Mouse (Mus musculus) neural tube, embryonic 13.5 days (tissue): ENCODE results near the gene Cadps. TPM values are rescaled to one million over a fixed set of nuclear protein-coding genes. Genes with fewer than 3 reads are reported as not detected.

Source experiments
- ATAC-seq: fragments of 200-750 bp; cut with Nextera tagmentation; 2 replicates; pipeline ENCODE4 v1.8.0; 2017; ENCODE audit warnings: low read depth, mild to moderate bottlenecking, moderate TSS enrichment, moderate library complexity
- H3K27ac ChIP-seq: fragments of 300-500 bp; sonication (generic); replicated peaks from 2 replicates; pipeline ENCODE4 v1.5.1; 2015; ENCODE audit warnings: moderate library complexity, mild to moderate bottlenecking, inconsistent platforms
- H3K27me3 ChIP-seq: fragments of 300-500 bp; sonication (generic); 2 replicates; pipeline ENCODE4 v1.6.1; 2015; ENCODE audit warnings: mild to moderate bottlenecking, inconsistent platforms
- H3K36me3 ChIP-seq: fragments of 300-500 bp; sonication (generic); 2 replicates; pipeline ENCODE4 v1.6.1; 2015; ENCODE audit warnings: mild to moderate bottlenecking, inconsistent platforms
- H3K4me1 ChIP-seq: fragments of 300-500 bp; sonication (generic); replicated peaks from 2 replicates; pipeline ENCODE4 v1.6.1; 2015; ENCODE audit warnings: inconsistent platforms
- H3K4me2 ChIP-seq: fragments of 300-500 bp; sonication (generic); 2 replicates; pipeline ENCODE4 v1.6.1; 2015; ENCODE audit warnings: inconsistent platforms, mild to moderate bottlenecking, moderate library complexity
- H3K4me3 ChIP-seq: fragments of 300-500 bp; sonication (generic); 2 replicates; pipeline ENCODE4 v1.5.1; 2015; ENCODE audit warnings: mild to moderate bottlenecking, inconsistent platforms
- H3K9ac ChIP-seq: fragments of 300-500 bp; sonication (generic); 2 replicates; pipeline ENCODE4 v1.6.1; 2015; ENCODE audit warnings: moderate library complexity, mild to moderate bottlenecking, inconsistent platforms
- H3K9me3 ChIP-seq: fragments of 300-500 bp; sonication (generic); 2 replicates; pipeline ENCODE4 v1.6.1; 2016; ENCODE audit warnings: inconsistent platforms
- WGBS: fragments of 180-500 bp; shearing (Covaris S2); methylation state at CpG from one replicate; pipeline ENCODE4 v1.1.7; 2015; 5-methylcytosine and 5-hydroxymethylcytosine counted together
- polyA plus RNA-seq: library from polyadenylated mRNA; unstranded; fragments of >200 nt; fragmentation: Nextera tagmentation; extraction: Ambion mirVana; gene quantifications from 2 replicates; pipeline ENCODE4 v1.2.1, GENCODE M21; 2015

The Cadps gene
- polyA plus RNA-seq, 1 experiment from 2014 or later, result 34.2 TPM

DNA sequence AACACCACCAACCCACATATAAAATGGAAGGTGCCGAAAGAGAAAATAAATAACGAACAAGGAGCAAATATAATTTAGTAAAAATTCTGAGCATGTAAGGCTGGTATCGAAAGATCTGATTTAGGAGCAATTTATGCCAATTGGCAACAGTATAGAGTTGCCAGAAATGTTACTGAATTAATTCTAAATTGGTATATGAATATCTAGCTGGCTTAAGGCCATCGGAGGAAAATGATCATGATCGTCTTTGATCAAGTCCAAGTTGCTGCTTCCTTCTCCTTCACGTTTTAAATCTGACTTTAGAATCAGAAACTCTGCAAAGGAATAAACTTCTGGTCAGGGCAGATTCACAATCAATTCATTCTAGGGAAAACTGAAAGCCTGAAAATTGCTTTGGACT is 374.0 kb downstream of the Cadps start:
- no peak overlapping the region for H3K27ac ChIP-seq
- H3K27me3 ChIP-seq, result no peaks in the 10 kb centered on the region
- H3K4me2 ChIP-seq, result no peak overlapping the region
- peaks cover 32% of the 10 kb centered on the region for H3K36me3 ChIP-seq
- H3K4me3 ChIP-seq, result no peak overlapping the region
- H3K9me3 ChIP-seq, result no peaks in the 10 kb centered on the region
- no peak overlapping the region for H3K9ac ChIP-seq
- WGBS, result 91% methylated on average over 6 of the region's 6 CpGs
- ATAC-seq, result no peak
- no peaks in the 10 kb centered on the region for H3K4me1 ChIP-seq

DNA sequence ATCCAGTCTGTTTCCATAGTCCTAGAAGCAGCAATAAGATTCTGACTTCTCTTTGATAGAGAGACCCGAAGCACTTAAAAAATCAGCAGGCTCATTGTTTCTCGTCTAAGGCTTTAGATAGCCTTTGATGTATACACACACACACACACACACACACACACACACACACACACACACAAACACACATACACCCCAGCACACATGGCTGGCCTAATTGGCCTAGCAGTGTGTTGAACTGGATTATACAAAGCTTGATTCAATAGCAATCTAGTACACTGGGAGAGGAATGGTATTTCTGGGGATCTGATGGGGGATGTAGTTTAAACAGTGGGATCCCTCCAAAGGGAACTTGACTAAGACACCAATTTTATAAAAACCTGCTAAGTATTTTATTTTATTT is 381.9 kb downstream of the Cadps start:
- Histone ChIP-seq H3K4me3 (no peak overlapping the region), H3K36me3 (peaks cover 16% of the 10 kb centered on the region), H3K4me1 (no peaks in the 10 kb centered on the region), H3K9me3 (no peaks in the 10 kb centered on the region), H3K27me3 (no peaks in the 10 kb centered on the region), H3K4me2 (no peak overlapping the region), H3K27ac (no peak overlapping the region), H3K9ac (no peak overlapping the region)
- 23% methylated on average over 2 of the region's 2 CpGs for WGBS
- ATAC-seq, result no peak

- no peaks in the 10 kb centered on the region for H3K27me3 ChIP-seq
- 73% methylated on average over 4 of the region's 4 CpGs for WGBS
- H3K4me2 ChIP-seq, result no peak overlapping the region
- no peak for ATAC-seq
- H3K9me3 ChIP-seq, result no peaks in the 10 kb centered on the region
- H3K27ac ChIP-seq, result no peak overlapping the region
- peaks cover 33% of the 10 kb centered on the region for H3K36me3 ChIP-seq
- no peak overlapping the region for H3K4me3 ChIP-seq
- H3K9ac ChIP-seq, result no peak overlapping the region
- no peaks in the 10 kb centered on the region for H3K4me1 ChIP-seq
Measured at GRCm38 (mm10) chr14:12437976-12438375, 384.9 kb downstream of the Cadps start.

DNA sequence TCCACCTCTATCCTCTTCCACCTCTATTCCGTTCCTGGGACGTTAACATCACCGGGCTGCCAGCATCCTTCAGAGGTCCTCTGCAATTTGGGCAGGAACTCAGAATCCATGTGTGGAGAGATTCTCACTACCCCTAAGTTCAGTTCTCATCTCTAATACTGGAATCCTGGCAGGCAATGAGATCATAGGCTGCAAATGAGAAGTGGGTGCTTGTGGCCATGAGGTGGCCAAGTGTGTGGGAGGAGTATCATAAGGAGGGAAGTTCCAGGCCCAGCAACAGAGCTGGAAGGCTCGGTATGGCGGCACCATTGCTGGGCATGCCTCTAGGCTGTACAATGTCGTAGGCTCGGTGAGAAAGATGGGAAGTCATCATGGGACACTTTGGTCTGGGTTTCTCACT is 385.5 kb downstream of the Cadps start:
- no peak for ATAC-seq
- Histone ChIP-seq H3K4me3 (no peak overlapping the region), H3K9me3 (no peaks in the 10 kb centered on the region), H3K27me3 (no peaks in the 10 kb centered on the region), H3K4me1 (no peaks in the 10 kb centered on the region), H3K27ac (no peak overlapping the region), H3K36me3 (peaks cover 33% of the 10 kb centered on the region), H3K9ac (no peak overlapping the region), H3K4me2 (no peak overlapping the region)
- 86% methylated on average over 7 of the region's 7 CpGs for WGBS

- no peak for ATAC-seq
- no peaks in the 10 kb centered on the region for H3K9me3 ChIP-seq
- no peaks in the 10 kb centered on the region for H3K27me3 ChIP-seq
- H3K9ac ChIP-seq, result no peak overlapping the region
- no peak overlapping the region for H3K4me2 ChIP-seq
- no peak overlapping the region for H3K4me3 ChIP-seq
- no peak overlapping the region for H3K27ac ChIP-seq
- peaks cover 33% of the 10 kb centered on the region for H3K36me3 ChIP-seq
- H3K4me1 ChIP-seq, result no peaks in the 10 kb centered on the region
- 86% methylated on average over 14 of the region's 14 CpGs for WGBS
Measured at GRCm38 (mm10) chr14:12436903-12437368, 385.9 kb downstream of the Cadps start.

DNA sequence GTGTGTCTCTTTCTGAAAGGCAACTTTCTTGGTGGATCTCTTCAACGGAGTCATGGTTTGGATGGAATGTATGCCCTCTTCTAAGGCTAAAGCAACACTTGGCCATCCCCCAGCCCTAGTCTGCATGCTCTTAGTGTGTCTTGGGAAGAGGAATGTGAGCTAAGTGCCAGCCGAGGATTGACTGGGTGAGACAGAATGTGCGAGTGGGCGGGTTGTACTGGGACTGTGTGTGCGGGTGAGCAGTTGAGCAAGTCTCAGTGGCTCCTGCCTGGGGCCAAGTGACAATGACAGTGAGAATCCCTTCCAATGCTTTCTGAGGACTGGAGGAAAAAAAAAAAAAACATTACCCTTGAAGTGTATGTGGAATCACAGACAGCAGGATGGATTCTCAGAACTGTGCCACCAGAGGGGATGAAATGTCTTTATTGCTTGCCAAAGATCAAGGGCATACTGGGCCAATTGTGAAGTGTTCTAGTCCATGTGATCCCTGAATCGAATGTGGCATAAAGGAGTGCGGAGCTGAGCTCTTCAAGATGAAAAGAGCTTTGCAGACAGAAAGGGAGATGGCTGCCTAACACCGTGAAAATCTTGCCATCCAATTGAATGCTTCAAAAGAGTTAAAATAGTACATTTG is 394.7 kb downstream of the Cadps start:
- Histone ChIP-seq H3K9me3 (no peaks in the 10 kb centered on the region), H3K27me3 (no peaks in the 10 kb centered on the region)
- WGBS, result 80% methylated on average over 8 of the region's 8 CpGs

DNA sequence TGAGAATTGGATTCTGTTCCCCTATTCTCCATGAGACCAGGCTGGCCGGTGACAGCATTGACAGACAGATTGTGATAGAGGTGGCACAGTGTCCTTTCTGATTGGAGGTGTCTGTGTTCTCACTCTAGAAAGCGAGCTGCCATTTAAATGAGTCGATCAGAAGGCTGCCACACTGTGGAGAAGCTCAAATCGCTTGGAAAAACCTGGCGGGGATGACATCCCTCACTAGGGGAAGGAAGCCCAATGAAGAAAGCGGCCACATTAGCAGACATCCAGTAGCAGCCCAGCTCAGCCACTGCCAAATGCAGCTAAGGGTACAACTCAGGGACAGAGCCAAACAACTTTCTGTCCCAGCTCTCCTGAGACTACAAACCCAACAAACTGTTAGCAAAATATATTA is 397.6 kb downstream of the Cadps start:
- no peak overlapping the region for H3K9ac ChIP-seq
- peaks cover 27% of the 10 kb centered on the region for H3K36me3 ChIP-seq
- 74% methylated on average over 6 of the region's 6 CpGs for WGBS
- H3K4me2 ChIP-seq, result no peak overlapping the region
- no peak for ATAC-seq
- H3K27ac ChIP-seq, result no peak overlapping the region
- H3K4me3 ChIP-seq, result no peak overlapping the region
- H3K27me3 ChIP-seq, result no peaks in the 10 kb centered on the region
- H3K9me3 ChIP-seq, result no peaks in the 10 kb centered on the region
- H3K4me1 ChIP-seq, result no peaks in the 10 kb centered on the region

More for the DNA sequence above, 394.7 kb downstream of the Cadps start:
- ATAC-seq, result no peak
- H3K36me3 ChIP-seq, result peaks cover 31% of the 10 kb centered on the region
- no peak overlapping the region for H3K4me2 ChIP-seq
- H3K27ac ChIP-seq, result no peak overlapping the region
- no peak overlapping the region for H3K4me3 ChIP-seq
- no peak overlapping the region for H3K9ac ChIP-seq
- no peaks in the 10 kb centered on the region for H3K4me1 ChIP-seq

DNA sequence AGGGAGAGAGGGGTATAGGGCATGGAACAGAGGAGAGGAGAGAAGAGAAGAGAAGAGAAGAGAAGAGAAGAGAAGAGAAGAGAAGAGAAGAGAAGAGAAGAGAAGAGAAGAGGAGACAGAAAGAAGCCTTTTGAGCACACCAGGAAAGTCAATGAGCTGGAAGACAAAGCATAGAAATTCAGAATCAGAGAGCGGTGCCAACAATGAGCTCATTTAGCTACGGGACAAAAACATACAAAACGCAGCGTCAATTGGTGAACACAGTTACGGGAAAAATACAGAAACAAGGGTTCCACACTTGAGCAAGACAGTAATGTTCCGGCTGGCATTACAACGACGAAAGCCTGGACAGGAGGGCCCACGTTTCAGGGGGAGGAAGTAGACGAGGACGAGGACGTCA is 412.6 kb downstream of the Cadps start:
- Histone ChIP-seq H3K4me2 (no peak overlapping the region), H3K4me3 (no peak overlapping the region), H3K4me1 (no peaks in the 10 kb centered on the region), H3K36me3 (peaks cover 18% of the 10 kb centered on the region), H3K27ac (no peak overlapping the region), H3K27me3 (peaks cover 26% of the 10 kb centered on the region), H3K9ac (no peak overlapping the region), H3K9me3 (no peaks in the 10 kb centered on the region)
- no peak for ATAC-seq
- WGBS, result 59% methylated on average over 12 of the region's 12 CpGs

GRCm38 (mm10) chr14:12409811-12410210 is 413.1 kb downstream of the Cadps start:
- Histone ChIP-seq H3K4me1 (no peaks in the 10 kb centered on the region), H3K36me3 (peaks cover 18% of the 10 kb centered on the region), H3K27me3 (peaks cover 31% of the 10 kb centered on the region), H3K4me3 (no peak overlapping the region), H3K9ac (no peak overlapping the region), H3K4me2 (no peak overlapping the region), H3K9me3 (no peaks in the 10 kb centered on the region), H3K27ac (no peak overlapping the region)
- ATAC-seq, result no peak
- 78% methylated on average over 3 of the region's 3 CpGs for WGBS

DNA sequence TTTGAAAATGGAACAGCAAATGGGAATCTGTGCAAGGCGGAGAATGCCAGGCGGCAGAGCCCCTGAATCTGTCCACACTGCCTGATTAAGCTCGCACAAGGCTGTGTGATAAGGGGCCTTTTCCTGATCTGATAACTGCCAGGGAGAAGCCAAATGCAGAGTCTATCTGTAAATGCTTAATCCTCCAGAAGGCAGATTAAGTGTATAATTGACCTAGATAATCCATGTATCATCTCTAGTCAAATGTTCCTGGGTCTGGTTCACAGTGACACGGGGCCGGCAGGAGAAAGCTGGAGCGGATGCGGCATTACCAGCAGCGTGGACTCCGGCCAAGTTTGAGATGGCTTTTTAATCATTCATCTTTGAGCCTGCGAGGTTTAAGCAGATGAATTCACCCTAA is 416.3 kb downstream of the Cadps start:
- Histone ChIP-seq H3K9ac (no peak overlapping the region), H3K4me3 (no peak overlapping the region), H3K27ac (no peak overlapping the region), H3K36me3 (peaks cover 18% of the 10 kb centered on the region), H3K4me1 (no peaks in the 10 kb centered on the region), H3K9me3 (no peaks in the 10 kb centered on the region), H3K4me2 (no peak overlapping the region), H3K27me3 (peaks cover 51% of the 10 kb centered on the region)
- no peak for ATAC-seq
- WGBS, result 80% methylated on average over 10 of the region's 10 CpGs

DNA sequence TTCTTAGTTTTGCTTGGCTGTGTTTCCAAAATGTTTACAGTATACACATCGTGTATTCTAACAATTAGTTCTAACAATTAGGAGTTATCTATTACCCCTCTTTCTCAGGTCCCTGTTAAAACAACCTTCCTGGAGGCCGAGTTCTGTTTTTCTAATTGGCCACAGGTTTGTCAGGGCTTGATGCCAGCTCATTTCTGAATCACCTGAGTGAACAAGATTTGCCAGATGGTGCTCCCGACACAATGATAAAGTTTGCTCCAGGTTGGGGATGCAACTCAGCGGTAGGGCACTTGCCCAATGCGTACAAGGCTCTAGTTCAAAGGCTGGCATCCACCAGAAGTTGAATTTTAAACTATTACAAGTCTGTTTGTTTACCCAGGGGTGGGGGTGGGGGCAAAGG is 417.7 kb downstream of the Cadps start:
- ATAC-seq, result no peak
- no peak overlapping the region for H3K4me3 ChIP-seq
- peaks cover 53% of the 10 kb centered on the region for H3K27me3 ChIP-seq
- 81% methylated on average over 5 of the region's 5 CpGs for WGBS
- no peak overlapping the region for H3K27ac ChIP-seq
- H3K36me3 ChIP-seq, result peaks cover 9% of the 10 kb centered on the region; the same call in 1 of the 2 replicates
- no peak overlapping the region for H3K4me2 ChIP-seq
- no peaks in the 10 kb centered on the region for H3K9me3 ChIP-seq
- no peaks in the 10 kb centered on the region for H3K4me1 ChIP-seq
- H3K9ac ChIP-seq, result no peak overlapping the region

DNA sequence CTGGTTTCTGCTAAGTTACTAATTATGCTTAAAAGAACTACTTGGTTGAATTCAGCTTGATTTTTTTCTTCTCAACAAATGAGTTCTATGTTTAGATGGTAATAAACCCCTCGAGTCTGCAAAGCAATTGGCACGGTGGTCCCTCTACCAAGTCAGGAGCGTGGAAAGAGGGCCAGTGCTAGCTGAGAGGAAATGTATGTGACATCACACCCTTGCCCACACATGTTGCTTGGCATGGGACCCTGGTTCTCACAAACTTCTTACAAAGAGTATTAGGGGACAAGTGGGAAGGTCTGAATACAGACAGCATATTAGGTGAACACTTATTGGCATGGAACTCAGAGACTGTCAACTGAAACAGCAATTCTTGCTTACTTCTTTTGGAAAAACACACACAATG is 418.2 kb downstream of the Cadps start:
- 83% methylated on average over 3 of the region's 3 CpGs for WGBS
- Histone ChIP-seq H3K36me3 (peaks cover 7% of the 10 kb centered on the region; the same call in 1 of the 2 replicates), H3K4me1 (no peaks in the 10 kb centered on the region), H3K9me3 (no peaks in the 10 kb centered on the region), H3K27ac (no peak overlapping the region), H3K27me3 (peaks cover 58% of the 10 kb centered on the region), H3K4me3 (no peak overlapping the region), H3K9ac (no peak overlapping the region), H3K4me2 (no peak overlapping the region)
- ATAC-seq, result no peak

DNA sequence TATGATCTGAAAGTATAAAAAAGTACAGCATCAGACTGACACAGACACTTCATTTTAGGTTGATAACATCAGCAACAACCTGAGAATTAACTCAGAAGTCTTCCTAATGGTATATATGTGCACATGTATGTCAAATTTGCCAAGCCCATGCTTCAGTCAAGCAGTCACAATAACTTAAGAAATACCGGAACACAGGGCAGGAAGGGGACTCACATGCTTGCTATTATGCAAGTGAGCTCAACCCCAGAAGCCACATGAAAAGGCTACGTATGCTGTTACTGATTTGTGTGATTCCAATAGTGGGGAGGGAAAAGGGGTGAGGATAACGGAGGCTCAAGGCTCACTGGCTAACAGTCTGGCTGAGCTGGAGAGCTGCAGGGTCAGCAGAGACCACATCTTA is 418.8 kb downstream of the Cadps start:
- Histone ChIP-seq H3K9ac (no peak overlapping the region), H3K4me3 (no peak overlapping the region), H3K4me2 (no peak overlapping the region), H3K36me3 (peaks cover 7% of the 10 kb centered on the region; the same call in 1 of the 2 replicates), H3K9me3 (no peaks in the 10 kb centered on the region), H3K4me1 (no peaks in the 10 kb centered on the region), H3K27me3 (peaks cover 64% of the 10 kb centered on the region), H3K27ac (no peak overlapping the region)
- ATAC-seq, result no peak
- 77% methylated on average over 3 of the region's 3 CpGs for WGBS
